Mouse (Mus musculus): ENCODE results near the gene Plcb4.
"Not testable (repeated sequence)": the region's sequence is repeated elsewhere in the genome, so short reads cannot be mapped to it uniquely, and the experiment has no call there.

The Plcb4 gene

GRCm38 (mm10) chr2:135936376-135936775 is 277.6 kb downstream of the Plcb4 start:
- in situ Hi-C loops (cut with MboI, MseI): no loop called here

- in situ Hi-C loops (cut with MboI, MseI): no loop called here
Measured at GRCm38 (mm10) chr2:135937646-135938045, 278.8 kb downstream of the Plcb4 start.

GRCm38 (mm10) chr2:135939933-135940332 is 281.1 kb downstream of the Plcb4 start:
- in situ Hi-C loops (cut with MboI, MseI): loop anchor here in 1 of 2 experiments (10.0 kb wide), 1 partner anchor 585 kb away; no protein-coding TSS in a partner anchor

- in situ Hi-C loops (cut with MboI, MseI): loop anchor here in 1 of 2 experiments (10.0 kb wide), 1 partner anchor 593 kb away; no protein-coding TSS in a partner anchor
Measured at GRCm38 (mm10) chr2:135947839-135948238, 289.0 kb downstream of the Plcb4 start.

- in situ Hi-C loops (cut with MboI, MseI): loop anchor here in 1 of 2 experiments (5.0 kb wide), 1 partner anchor 593 kb away; no protein-coding TSS in a partner anchor
Measured at GRCm38 (mm10) chr2:135954760-135955548, 296.1 kb downstream of the Plcb4 start.

- in situ Hi-C loops (cut with MboI, MseI): no loop called here
Measured at GRCm38 (mm10) chr2:135955796-135956195, 297.0 kb downstream of the Plcb4 start.

- in situ Hi-C loops (cut with MboI, MseI): no loop called here
Measured at GRCm38 (mm10) chr2:135957689-135958088, 298.9 kb downstream of the Plcb4 start.

- in situ Hi-C loops (cut with MboI, MseI): no loop called here
Measured at GRCm38 (mm10) chr2:135958453-135958852, 299.6 kb downstream of the Plcb4 start.

GRCm38 (mm10) chr2:135963089-135963488 is 304.3 kb downstream of the Plcb4 start:
- in situ Hi-C loops (cut with MboI, MseI): no loop called here

GRCm38 (mm10) chr2:135966871-135967557 is 308.2 kb downstream of the Plcb4 start:
- in situ Hi-C loops (cut with MboI, MseI): loop anchor here in 1 of 2 experiments (5.0 kb wide), 1 partner anchor 170 kb away; no protein-coding TSS in a partner anchor

GRCm38 (mm10) chr2:135968159-135968558 is 309.3 kb downstream of the Plcb4 start:
- in situ Hi-C loops (cut with MboI, MseI): loop anchor here in 1 of 2 experiments (5.0 kb wide), 1 partner anchor 169 kb away; no protein-coding TSS in a partner anchor

- in situ Hi-C loops (cut with MboI, MseI): loop anchor here in 1 of 2 experiments (5.0 kb wide), 1 partner anchor 166 kb away; no protein-coding TSS in a partner anchor
Measured at GRCm38 (mm10) chr2:135970902-135971301, 312.1 kb downstream of the Plcb4 start.

- in situ Hi-C loops (cut with MboI, MseI): no loop called here
Measured at GRCm38 (mm10) chr2:135975978-135976377, 317.2 kb downstream of the Plcb4 start.

- in situ Hi-C loops (cut with MboI, MseI): no loop called here
Measured at GRCm38 (mm10) chr2:135978790-135979189, 320.0 kb downstream of the Plcb4 start.

GRCm38 (mm10) chr2:135980428-135980827 is 321.6 kb downstream of the Plcb4 start:
- in situ Hi-C loops (cut with MboI, MseI): no loop called here

- in situ Hi-C loops (cut with MboI, MseI): no loop called here
Measured at GRCm38 (mm10) chr2:135983972-135984371, 325.2 kb downstream of the Plcb4 start.

- in situ Hi-C loops (cut with MboI, MseI): no loop called here
Measured at GRCm38 (mm10) chr2:135985536-135986265, 326.9 kb downstream of the Plcb4 start.

GRCm38 (mm10) chr2:135988475-135988874 is 329.7 kb downstream of the Plcb4 start:
- in situ Hi-C loops (cut with MboI, MseI): not testable (repeated sequence)

- in situ Hi-C loops (cut with MboI, MseI): not testable (repeated sequence)
Measured at GRCm38 (mm10) chr2:135990686-135991085, 331.9 kb downstream of the Plcb4 start.

- in situ Hi-C loops (cut with MboI, MseI): no loop called here
Measured at GRCm38 (mm10) chr2:135993314-135993713, 334.5 kb downstream of the Plcb4 start.

GRCm38 (mm10) chr2:135995196-135995595 is 336.4 kb downstream of the Plcb4 start:
- in situ Hi-C loops (cut with MboI, MseI): no loop called here

GRCm38 (mm10) chr2:135996936-135997335 is 338.1 kb downstream of the Plcb4 start:
- in situ Hi-C loops (cut with MboI, MseI): no loop called here
